Mouse (Mus musculus) lung, postnatal 25 days (tissue): ENCODE results near the gene Shisa8.
A peak's percentile ranks its signal among the peaks of the same experiment; 100 is the strongest.

Source experiments
- DNase-seq: peaks from one replicate; pipeline ENCODE4 v3.0.0; 2022; ENCODE audit warnings: low spot score

The Shisa8 gene

DNA sequence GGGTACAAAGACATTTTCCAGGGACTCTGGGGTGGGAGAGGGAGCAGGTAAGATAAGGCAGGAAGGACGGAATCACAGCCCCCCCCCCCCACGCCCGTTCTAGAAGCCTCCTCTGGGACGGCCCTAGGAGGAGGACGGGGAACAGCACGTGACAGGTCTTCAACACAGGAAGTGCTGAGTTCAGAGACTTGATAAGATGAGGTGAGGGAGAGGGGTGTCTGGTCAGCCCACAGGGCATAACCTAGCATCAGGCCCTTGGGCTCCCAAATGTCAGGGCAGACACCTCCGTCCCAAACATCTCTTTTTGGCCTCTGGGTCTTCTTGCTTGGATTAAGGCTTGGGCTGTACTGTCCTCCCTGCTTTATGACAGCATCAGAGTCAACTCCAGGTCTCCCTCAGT lies 10.6 kb upstream of the Shisa8 start:
- no peak for DNase-seq

DNA sequence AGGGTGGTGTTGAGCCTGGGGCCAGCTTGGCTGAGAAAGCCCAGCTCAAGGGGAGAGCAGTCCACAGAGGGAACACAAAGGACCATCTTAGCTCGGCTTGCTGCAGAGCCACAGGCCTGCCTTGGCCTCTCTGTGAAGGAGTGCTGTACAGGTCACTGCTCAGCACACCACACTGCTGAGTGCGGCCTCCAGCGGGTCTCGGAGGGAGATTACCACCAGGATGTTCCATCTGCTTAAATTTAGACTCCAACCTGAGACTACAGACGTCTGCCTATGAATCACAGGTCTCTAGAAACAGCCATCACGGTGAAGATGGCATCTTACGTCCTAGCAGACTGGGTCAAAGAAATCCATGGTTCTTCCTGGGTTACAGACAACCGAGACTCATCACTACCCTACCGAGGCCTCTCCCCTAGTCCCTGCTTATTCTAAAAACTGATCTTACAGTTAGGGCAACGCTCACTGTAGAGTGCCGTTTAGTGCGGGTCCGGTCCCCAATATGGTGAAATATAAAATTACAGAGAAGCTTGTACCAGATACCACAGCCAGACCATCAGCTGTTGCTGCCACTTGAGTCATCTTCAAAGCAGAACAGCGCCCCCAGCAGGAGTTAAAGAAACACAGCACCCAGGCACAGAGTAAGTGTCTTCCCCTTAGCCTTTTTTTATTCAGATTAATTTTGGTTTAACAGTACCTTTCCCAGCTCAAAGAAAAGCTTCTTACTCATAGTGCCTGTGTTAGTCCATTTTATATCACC lies 8.7 kb upstream of the Shisa8 start:
- DNase-seq, result no peak

DNA sequence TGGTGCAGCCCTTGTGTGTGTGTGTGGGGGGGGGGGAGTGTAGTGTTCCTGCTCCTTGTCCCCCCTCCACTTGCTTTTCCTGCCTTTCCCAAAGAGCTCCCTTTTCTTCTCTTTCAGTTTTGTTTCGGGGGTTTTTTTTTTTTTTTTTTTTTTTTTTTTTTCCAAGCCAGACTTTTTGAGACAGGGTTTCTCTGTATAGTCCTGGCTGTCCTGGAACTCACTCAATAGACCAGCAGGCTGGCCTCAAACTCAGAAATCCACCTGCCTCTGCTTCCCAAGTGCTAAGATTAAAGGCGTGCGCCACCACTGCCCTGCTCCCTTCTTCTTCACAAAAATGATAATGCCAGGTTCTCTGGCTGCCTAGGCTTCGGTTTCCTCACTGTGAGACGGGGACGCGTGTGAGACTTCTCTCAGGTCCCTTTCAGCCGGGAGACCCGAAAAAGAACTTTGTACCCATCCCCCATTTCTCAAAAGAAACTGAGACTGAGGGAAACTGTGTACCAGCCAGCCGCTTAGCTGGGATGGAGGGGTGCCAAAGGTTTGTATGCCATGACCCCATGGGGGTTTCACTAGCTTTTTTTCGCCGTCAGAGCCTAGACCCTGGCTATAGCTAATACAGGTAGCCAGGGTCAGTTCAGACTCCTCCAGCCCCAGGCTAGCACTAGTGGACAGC lies 7.5 kb upstream of the Shisa8 start:
- no peak for DNase-seq

DNA sequence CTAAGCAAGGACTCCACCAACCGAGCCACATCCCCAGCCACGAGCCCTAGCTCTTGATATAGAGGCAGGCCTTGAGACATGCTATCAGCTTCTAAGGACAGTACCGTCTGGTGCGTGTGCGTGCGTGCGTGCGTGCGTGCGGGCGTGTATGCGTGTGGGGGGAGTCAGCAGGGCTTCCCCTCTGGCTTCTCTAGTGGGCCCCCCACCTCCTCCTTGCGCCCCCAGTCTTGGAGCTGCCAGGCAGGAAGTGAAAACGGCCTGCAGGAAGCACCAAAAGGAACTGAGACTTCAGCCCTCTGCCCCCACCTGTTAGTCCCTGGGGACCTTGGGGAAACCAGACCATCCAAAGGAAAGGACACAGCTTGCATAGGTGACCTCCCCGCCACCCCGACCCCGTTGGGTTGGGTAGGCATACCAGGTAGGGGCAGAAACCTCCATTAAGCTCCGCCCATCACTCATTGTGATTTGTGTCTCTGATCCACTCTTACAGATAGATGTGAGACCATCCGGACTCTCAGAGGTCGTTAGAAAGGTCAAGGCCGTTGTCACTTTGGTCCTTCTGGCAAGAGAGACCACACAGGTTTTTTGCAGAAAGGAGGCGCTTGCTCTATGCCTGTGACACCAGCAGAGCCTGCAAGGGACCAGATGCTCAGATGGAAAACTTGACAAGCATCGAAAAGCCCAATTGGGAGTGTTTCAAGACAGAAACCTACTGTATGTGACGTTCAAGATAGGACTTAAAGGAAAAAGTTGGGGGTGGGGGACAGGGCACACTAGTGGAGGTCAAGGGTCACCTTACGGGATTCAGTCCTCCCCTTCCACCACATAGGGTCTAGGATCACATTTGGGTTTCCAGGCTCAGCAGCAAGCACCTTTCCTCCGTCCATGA lies 6.4 kb upstream of the Shisa8 start:
- DNase-seq, result peak; percentile 26

DNA sequence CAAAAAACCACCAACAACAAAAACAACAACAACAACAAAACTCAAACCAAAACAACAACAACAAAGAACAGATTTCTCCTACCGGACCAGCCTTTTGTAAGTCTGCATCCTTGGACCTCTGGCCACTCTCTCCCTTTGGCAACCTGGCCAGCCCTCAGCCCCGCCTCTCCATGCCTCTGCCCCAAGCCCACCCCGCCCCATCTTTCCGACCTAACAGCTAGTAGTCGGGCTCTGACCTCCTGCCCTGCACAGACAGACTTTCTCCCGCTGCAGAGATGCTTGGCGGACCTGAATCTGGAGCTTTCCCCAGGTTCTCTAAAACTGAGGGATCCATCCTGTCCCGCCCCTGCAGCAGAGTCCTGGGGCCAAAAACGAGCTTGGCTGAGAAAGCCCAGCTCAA lies 5.4 kb upstream of the Shisa8 start:
- no peak for DNase-seq

DNA sequence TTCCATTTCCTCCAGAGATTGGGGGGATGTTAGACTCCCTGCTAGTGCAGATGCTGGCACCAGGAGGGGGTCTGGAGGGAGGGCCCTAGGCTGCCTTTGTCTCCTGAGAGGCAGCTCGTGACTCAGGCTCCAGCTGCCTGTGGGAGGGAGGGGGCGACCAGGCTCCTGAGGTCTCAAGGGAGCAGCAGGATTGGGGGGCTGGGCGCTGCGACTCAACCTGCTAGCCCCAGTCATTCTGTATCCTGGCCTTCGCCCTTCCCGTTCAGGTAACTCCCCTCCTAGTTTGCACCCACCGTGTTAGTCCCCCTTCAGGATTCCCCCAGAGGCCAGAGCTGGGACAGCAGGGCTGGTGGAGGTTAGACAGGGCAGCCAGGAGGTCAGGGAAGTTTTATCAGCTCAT lies 4.4 kb upstream of the Shisa8 start:
- DNase-seq, result no peak

DNA sequence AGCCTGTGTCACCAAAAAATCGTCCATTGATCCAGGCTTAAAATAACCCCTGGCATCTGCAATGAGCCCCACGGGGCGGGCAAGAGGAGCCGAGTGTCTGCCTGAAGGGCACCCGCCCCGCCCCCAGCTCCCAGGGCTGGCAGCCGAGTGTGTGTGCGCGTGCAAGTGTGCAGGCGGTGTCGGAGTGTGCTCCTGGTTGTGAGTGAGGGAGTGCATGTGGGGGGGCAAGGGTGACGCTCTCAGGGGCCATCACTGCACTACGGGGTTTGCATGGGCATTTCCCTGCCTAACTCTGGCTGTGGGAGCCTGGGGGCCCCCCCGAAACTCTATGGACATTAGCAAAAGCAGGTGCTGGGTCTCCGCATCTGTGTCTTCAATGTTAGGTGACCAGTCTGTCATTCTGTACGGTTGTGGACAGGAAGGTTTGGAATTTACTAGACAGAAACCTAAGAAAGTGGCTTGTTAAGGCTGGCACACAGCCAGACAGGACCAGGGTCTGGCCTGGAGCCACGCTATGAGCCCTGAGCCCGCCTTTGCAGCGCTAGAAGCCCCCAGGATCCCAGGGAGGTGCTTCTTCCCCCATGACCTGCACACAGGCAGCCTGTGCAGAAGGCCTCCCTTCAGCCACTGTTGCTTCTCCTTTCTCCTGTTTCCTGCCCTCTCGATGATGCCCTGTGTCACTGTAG lies 3.7 kb upstream of the Shisa8 start:
- no peak for DNase-seq

DNA sequence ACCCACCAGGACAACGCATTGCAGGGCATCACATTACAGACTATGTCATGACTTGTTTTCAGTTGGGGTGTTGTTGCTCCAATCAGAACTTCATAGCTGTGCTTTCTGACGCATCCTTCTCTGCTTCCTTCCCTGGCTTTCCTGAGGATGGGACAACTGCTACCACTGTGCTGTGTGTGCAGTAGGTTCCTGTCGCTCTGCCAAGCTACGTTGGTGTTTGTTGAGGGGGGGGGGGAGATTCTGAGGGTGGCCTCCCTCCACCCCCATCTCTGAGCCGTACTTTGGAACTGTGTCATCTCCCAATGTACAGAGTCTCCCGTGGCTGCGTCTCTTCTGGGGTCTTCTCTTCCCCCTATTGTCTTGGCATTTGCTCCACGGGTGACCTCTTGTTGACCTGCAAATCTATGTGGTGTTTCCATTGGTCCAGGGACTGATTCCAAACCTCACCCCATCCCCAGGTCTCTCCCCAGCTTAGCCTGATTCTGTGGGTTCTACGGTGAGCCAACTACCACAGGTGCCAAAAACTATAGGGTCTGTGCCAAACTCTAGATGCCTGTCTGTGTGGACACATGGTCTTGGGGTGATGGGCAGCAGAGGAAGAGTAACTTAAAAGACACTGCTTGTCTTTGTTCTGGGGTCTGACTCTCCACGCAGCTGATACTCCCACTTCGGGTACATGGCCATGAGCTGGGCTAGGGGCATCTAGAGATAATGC lies 2.9 kb upstream of the Shisa8 start:
- DNase-seq, result no peak

DNA sequence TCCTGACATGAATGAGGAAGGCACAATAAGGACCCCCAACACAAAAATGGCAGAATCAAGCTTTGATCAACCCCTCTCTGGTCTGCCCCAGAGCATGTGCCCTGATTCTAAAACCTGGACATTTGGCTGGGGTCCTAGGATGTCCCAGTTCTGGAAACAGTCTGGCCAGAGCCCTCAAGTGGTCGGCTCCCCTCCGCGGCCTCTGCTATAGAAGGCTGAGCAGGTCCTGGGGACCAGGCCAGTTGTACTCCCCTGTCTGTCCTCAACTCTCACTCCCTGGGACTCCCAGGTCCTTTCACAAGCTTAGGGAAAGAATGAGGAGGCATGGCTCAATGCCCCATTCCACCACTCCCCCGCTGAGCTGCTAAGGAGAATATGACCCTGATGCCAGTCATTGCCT lies 607 bp upstream of the Shisa8 start:
- DNase-seq, result no peak

DNA sequence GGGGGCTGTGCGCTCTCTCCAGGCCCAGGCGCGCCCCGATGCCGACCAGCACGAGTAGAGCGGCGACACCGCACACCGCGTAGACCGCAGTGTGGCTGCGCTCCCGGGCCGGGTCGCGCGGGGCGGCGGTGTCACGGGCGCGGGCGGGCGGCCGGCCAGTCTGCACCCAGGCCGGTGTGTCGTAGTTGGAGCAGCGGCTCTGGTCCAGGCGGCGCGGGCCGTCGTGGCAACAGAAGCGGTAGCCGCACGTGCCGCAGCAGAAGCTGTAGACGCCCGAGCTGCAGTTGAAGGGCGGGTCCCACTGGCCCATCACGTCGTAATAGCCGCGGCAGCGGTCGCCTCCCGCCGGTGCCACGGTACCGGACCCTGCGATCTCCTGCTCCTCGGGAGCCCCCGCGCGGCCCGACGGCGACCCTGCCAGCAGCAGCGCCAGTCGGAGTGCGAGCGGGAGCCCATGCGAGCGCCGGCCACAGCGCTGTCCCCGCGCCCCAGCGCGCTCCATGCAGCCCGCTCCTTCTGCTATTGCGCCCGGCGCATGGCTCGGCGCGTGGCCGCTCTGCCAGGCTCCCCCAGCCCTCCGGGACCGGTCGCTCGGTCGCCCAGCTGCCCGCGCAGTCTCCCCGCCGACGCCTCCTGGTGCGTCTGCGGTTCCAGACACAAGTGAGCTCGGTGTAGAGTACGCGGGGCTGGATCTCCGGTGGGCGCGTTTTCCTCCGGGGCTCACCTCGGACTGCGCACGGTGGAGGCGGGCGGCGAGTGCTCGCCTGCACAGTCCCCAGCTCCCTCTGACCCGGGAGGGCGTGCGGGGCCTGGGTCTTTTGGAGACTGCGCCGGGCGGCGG lies 484 bp downstream of the Shisa8 start:
- no peak for DNase-seq

DNA sequence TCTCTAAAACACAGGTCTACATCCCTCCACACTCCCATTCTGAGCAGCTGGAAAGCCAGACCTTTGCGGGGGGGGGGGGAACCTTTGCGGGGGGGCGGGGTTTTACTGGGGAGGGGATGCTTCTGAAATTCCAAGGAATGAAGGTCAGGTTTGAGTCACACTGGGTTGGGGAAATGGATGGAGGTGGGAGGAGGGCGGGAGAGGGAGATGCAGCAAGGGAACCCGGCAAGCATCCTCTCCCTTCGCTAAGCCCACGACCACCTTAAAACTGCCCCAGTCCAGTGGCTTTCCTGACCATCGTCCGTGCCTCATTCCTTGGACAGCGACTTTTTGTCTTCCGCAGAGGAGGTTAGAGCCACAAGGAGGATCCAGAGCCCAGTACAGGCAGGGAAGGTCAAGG lies 1.3 kb downstream of the Shisa8 start:
- no peak for DNase-seq

DNA sequence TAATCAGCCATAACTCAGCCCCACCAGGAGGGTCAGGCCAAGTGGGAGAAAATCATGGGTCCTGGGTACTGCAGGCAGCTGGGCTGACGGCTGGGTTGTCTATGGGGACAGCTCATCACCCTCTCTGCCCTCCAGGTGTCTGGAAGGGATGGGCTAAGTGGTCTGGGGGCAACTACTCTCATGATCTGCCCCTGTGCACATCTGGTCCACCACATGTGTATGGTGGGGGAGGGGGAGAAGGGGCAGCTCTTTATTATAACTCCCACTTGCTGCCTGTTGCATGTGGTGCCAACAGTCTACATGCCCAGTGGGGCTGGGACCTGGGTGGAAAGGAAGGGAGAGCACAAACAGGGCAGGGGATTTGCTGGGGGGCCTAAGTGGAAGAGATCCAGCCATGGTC lies 1.8 kb downstream of the Shisa8 start:
- no peak for DNase-seq

DNA sequence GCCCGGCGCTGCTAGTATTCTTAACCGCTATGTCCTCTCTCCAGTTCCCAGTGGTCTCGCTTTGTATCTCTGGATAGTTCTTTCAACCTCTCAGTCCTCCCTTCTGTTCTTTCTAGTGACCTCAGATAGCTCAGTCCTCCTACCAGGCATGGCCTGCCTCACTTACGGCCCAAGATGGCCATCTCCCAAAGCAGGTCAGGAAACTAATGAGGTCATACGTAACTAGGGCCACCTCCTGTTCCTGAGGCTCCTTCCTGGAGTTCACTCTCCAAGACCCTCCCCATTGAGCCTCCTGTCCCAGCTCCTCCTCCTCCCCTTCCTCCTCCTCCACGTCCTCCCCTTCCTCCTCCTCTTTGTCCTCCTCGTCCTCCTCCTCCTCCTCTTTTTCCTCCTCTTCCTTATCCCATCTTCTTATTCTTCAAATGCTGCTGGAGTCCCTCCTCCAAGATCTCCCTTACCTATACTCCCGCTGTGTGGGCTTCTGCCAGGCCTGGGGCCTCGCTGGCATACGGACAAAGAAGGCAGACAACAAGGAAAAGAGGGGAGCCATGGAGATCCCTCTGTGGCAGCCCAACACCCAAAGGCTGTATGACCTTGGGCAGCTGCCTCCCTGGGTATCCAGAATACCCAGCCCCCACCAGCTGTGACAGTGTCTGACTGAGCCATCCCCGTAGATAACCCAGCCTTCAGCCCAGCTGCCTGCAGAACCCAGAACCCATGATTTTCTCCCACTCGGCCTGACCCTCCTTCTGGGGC lies 3.1 kb downstream of the Shisa8 start:
- no peak for DNase-seq

DNA sequence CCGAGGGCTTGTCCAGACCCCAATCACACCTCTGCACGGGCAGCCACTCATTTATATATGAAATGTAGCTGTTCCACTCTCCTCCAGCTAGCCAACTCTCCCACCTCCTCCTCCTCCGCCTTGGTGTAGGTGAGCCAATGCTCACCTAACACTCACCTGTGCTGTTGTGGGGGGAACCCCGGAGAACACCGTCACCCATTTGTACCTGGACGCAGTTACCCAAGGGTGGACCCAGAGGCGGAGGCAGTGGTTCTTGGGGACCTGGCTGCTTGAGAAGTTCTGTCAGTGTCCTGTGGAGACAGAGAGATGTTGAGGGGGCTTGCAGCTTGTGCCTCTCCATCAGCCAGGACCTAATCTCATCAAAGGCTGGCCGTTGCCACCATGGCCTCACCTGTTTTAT lies 4.3 kb downstream of the Shisa8 start:
- DNase-seq, result no peak

DNA sequence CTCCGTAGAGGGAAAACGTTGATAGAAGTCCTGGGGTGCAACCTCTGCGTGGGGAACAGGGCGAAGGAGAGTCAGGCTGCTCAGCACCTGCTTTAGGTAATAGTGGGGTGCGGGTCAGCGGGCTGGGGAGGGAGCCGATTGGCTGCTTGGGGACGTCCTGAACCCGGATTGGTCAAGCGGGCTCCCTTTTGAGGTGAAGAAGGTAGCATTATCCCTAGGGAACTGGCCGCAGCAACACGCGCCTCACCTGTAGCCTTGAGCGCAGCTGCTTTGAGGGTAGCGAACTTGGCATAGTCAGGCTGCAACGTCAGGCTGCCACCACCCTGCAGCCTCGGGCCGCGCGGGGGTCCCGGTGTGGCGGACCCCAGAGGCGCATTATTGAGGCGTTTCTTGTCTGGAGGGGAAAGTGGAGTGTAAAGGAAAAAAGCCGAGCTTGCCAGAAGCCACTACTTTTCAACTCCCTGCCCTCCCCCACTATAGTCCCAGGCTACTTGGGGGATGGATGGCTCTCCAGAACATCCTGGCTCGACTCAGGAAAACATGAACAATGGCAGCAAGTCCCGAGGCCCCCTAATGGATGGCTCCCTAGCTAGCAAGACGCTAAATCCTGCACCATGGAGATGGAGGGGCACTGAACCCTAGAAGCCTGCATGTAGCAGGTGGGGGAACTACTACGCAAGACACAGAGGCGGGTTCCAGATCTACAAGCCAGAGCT lies 5.0 kb downstream of the Shisa8 start:
- no peak for DNase-seq

DNA sequence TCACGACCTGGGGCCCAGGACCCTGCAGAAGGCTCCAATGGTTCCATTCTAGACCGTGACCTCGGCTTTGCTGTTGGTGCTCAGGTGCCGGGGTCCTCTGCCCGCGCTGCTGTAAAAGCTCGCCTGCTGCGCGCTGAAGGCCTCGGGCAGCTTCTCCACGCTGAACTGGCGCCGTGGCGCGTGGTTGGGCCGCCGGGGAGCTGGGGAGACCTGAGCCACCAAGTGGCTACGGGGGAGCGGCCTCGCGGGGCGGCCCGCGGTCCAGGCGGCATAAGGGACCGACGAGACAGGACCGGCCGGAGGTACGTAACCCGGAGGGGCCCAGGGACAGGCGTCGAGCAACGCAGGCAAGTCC lies 5.5 kb downstream of the Shisa8 start:
- no peak for DNase-seq

DNA sequence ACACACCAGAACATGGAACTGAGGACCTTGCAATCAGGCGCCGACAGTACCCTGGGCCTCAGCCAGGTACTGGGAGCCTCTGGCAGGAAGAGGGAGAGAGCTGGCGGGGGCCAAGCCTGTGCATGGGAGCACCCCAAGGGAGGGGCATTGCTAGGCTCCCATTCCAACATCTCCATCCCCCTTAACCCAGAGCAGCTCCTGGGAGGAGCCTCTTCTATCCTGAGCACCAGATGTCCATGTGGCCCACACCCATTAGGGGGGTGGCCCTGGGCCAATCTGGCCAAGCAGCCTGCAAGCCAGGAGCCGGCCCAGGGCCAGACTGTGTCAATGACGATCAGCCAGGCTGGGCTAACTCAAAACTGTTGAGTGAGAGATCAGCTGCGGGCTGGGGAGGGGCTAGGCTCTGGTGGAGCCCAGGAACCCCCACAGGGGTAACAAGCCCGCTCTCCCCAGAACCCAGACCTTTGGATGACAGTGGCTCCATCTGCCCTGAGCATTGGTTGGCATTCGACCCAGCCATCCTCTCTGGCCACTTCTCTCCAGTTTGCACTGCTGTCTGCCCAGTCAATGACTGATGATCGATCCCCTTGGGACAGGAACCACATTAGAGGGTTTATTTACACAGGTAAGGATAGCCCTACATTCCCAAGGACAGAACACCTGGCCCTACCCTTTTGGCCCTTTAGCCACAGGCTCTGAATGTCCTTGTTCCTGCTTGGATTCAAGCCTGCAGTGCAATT lies 6.1 kb downstream of the Shisa8 start:
- DNase-seq, result peak; percentile 23

DNA sequence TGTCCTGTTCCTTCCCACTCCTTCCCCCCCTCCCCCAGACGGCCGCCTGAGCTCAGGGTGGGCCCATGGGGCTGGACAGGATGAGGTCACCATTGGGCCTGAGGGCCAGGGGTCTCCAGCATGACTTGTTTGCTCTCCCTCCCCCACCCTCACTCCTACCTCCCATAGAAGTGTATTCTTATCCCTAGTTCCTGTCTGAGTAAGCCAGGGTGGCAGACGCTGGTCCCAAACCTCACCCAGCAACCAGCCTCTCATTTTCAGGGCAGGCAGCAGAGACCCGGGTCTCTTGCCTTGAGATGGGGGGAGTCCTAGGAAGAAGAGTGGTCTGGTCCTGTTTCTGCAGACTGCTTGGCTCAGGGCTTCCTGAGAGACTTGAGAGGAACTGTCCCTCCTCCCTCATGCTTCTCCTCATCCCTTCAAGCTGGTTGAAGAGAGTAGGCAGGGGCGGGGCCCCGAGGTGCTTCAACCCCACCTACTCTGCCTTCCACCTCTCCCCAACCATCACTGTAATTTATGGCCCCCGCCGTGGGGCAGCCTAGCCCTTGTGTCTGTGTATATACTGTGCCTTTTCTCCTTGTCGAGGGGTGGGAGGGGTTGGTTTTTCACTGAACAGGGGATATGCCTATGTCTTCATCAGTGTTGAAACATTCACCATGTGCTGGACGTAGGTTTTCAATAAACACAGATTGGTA lies 7.8 kb downstream of the Shisa8 start:
- no peak for DNase-seq
